Mouse (Mus musculus) ES-E14 (cell line): ENCODE measurements around the gene Hes3.

Experiments
- CHD2 ChIP-seq: IDR thresholded peaks from 2 replicates; pipeline ENCODE4 v1.6.1; 2014; ENCODE audit warnings: mild to moderate bottlenecking, low read depth, low read length, inconsistent platforms
- HCFC1 ChIP-seq: IDR thresholded peaks from 2 replicates; pipeline ENCODE4 v1.6.1; 2012; ENCODE audit warnings: low read length, inconsistent platforms, borderline replicate concordance; ENCODE audit not compliant: insufficient read depth
- ZNF384 ChIP-seq: IDR thresholded peaks from 2 replicates; pipeline ENCODE4 v1.6.1; 2012; ENCODE audit warnings: low read depth, low read length, inconsistent platforms

DNA sequence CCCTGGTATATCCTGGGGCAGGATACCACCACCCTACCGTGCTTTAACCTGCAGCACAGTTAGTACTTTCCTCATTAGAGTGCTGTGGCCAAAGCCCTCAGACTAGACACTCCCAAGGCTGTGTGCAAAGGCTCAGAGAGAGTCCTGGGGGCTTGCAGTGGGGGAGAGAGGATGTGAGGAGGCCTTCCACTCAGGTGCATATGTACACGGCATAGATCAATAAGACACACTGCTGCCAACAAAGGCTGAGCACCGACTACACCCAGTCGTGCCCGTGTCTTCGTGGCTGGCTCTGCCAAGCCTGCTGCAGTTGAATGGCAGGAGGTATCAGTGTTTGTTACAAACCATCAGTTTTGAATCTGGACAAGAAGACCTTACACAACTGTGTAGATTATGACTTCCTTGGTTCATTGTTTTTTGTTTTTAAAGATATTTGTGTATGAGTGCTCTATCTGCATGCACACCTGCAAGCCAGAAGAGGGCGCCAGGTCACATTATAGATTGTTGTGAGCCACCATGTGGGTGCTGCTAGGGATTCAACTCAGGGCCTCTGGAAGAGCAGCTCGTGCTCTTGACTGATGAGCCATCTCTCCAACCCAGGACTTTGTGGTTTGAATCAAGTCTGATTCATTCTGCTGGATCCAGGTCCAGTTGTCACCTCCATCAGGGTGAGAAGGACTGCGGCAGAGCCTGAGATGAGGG is 26.4 kb downstream of the Hes3 start:
- TF ChIP-seq ZNF384 (no peak), CHD2 (no peak), HCFC1 (no peak)
